Mouse (Mus musculus) kidney, adult 2 months (tissue): Measurements from ENCODE around the gene Plppr4.

ENCODE experiments used
- CTCF ChIP-seq: fragments of 200-500 bp; conservative IDR thresholded peaks from 2 replicates; pipeline ENCODE4 v1.5.1; 2011; ENCODE audit warnings: low read depth, mild to moderate bottlenecking, control low read depth, low read length, moderate library complexity, mixed read lengths; ENCODE audit not compliant: insufficient read depth, insufficient read length
- POLR2A ChIP-seq: fragments of 200-500 bp; IDR thresholded peaks from one replicate; pipeline ENCODE4 v1.6.1; 2011; ENCODE audit warnings: low read depth, low read length, control low read depth

DNA sequence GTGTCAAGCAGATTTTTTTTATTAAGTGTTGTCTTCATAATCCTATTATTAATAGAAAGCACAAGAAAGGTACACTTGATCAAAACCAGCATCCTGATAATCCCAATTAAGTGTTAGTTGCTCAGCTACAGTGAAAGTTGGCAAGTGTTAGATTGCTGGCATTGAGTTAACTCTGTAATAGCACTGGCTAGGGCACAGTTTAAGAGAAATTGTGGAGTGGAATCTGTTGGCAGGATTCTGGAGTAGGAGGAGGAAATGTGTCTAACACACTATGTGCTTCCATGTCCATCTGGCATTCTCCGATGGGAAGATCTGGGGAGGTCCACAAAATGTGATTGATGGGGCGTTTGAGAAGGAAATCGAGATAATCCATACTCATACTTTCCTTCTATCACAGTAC is 43.1 kb upstream of the Plppr4 start:
- TF ChIP-seq POLR2A, result no peak
- no peak for TF ChIP-seq CTCF
